Mouse (Mus musculus): ENCODE measurements around the gene Cep131. TPM values are rescaled to one million over a fixed set of nuclear protein-coding genes. Genes with fewer than 3 reads are reported as not detected.

Cep131 gene
- polyA plus RNA-seq, 1 experiment from 2014 or later, result 15.5 TPM

GRCm38 (mm10) chr11:120063326-120063725, 23.3 kb downstream of the Cep131 start:
- H3K27me3 ChIP-seq (ENCODE audit: insufficient read depth, low read length), result no peaks in the 10 kb centered on the region
- 84% methylated on average over 5 of the region's 5 CpGs for WGBS
- no peak overlapping the region for H3K9ac ChIP-seq (ENCODE audit: low read depth, low read length)
- ATAC-seq (replicated peaks; ENCODE audit: low FRiP score, low read depth) (no peak), DNase-seq (ENCODE audit: low spot score) (no peak)
- no peaks in the 10 kb centered on the region for H3K4me1 ChIP-seq (replicated peaks; ENCODE audit: insufficient read depth, low read length)
- no peak overlapping the region for H3K27ac ChIP-seq
- no peak for TF ChIP-seq CTCF (IDR thresholded peaks at IDR 0.05; ENCODE audit: low read depth)
- H3K9me3 ChIP-seq (replicated peaks; ENCODE audit: low read length), result no peaks in the 10 kb centered on the region
- 0 out of 2 replicates have a peak, but pooled peaks cover 14% of the 10 kb centered on the region for H3K36me3 ChIP-seq (ENCODE audit: insufficient read depth, low read length)
- no peak overlapping the region for H3K4me3 ChIP-seq (replicated peaks; ENCODE audit: low read depth, low read length)
- no peak overlapping the region for H3K4me2 ChIP-seq (ENCODE audit: low read length)

GRCm38 (mm10) chr11:120060634-120061033, 26.0 kb downstream of the Cep131 start:
- H3K4me2 ChIP-seq (ENCODE audit: low read length), result no peak overlapping the region
- no peak overlapping the region for H3K9ac ChIP-seq (ENCODE audit: low read depth, low read length)
- whole genome bisulfite sequencing, result 59% methylated on average over 8 of the region's 8 CpGs
- ATAC-seq (replicated peaks; ENCODE audit: low FRiP score, low read depth) (no peak), DNase-seq (ENCODE audit: low spot score) (no peak)
- no peaks in the 10 kb centered on the region for H3K27me3 ChIP-seq (ENCODE audit: insufficient read depth, low read length)
- no peaks in the 10 kb centered on the region for H3K36me3 ChIP-seq (ENCODE audit: insufficient read depth, low read length)
- H3K9me3 ChIP-seq (replicated peaks; ENCODE audit: low read length), result no peaks in the 10 kb centered on the region
- no peak overlapping the region for H3K27ac ChIP-seq
- no peaks in the 10 kb centered on the region for H3K4me1 ChIP-seq (replicated peaks; ENCODE audit: insufficient read depth, low read length)
- TF ChIP-seq CTCF (IDR thresholded peaks at IDR 0.05; ENCODE audit: low read depth), result no peak
- H3K4me3 ChIP-seq (replicated peaks; ENCODE audit: low read depth, low read length), result no peak overlapping the region

- ATAC-seq (replicated peaks; ENCODE audit: low FRiP score, low read depth) (no peak), DNase-seq (ENCODE audit: low spot score) (no peak)
- H3K4me3 ChIP-seq (replicated peaks; ENCODE audit: low read depth, low read length), result no peak overlapping the region
- H3K27me3 ChIP-seq (ENCODE audit: insufficient read depth, low read length), result no peaks in the 10 kb centered on the region
- H3K9ac ChIP-seq (ENCODE audit: low read depth, low read length), result no peak overlapping the region
- WGBS, result 82% methylated on average over 12 of the region's 12 CpGs
- H3K36me3 ChIP-seq (ENCODE audit: insufficient read depth, low read length), result no peaks in the 10 kb centered on the region
- H3K4me2 ChIP-seq (ENCODE audit: low read length), result no peak overlapping the region
- no peak overlapping the region for H3K27ac ChIP-seq
- TF ChIP-seq CTCF (IDR thresholded peaks at IDR 0.05; ENCODE audit: low read depth), result no peak
- no peaks in the 10 kb centered on the region for H3K9me3 ChIP-seq (replicated peaks; ENCODE audit: low read length)
- H3K4me1 ChIP-seq (replicated peaks; ENCODE audit: insufficient read depth, low read length), result no peaks in the 10 kb centered on the region; the same call in 1 of the 2 replicates
Observed at GRCm38 (mm10) chr11:120055953-120056732, 30.5 kb downstream of the Cep131 start.

- DNase-seq (ENCODE audit: low spot score) (no peak), ATAC-seq (replicated peaks; ENCODE audit: low FRiP score, low read depth) (no peak)
- no peaks in the 10 kb centered on the region for H3K36me3 ChIP-seq (ENCODE audit: insufficient read depth, low read length)
- no peak overlapping the region for H3K4me2 ChIP-seq (ENCODE audit: low read length)
- H3K27me3 ChIP-seq (ENCODE audit: insufficient read depth, low read length), result no peaks in the 10 kb centered on the region
- no peak overlapping the region for H3K9ac ChIP-seq (ENCODE audit: low read depth, low read length)
- H3K4me1 ChIP-seq (replicated peaks; ENCODE audit: insufficient read depth, low read length), result peaks cover 1% of the 10 kb centered on the region
- 88% methylated on average over 4 of the region's 4 CpGs for WGBS
- H3K27ac ChIP-seq, result no peak overlapping the region
- H3K4me3 ChIP-seq (replicated peaks; ENCODE audit: low read depth, low read length), result no peak overlapping the region
- no peaks in the 10 kb centered on the region for H3K9me3 ChIP-seq (replicated peaks; ENCODE audit: low read length)
- TF ChIP-seq CTCF (IDR thresholded peaks at IDR 0.05; ENCODE audit: low read depth), result no peak
Observed at GRCm38 (mm10) chr11:120053846-120054245, 32.8 kb downstream of the Cep131 start.

GRCm38 (mm10) chr11:120052274-120052673, 34.4 kb downstream of the Cep131 start:
- no peak overlapping the region for H3K27ac ChIP-seq
- peaks cover 14% of the 10 kb centered on the region for H3K4me1 ChIP-seq (replicated peaks; ENCODE audit: insufficient read depth, low read length)
- peaks cover 12% of the 10 kb centered on the region; the same call in 1 of the 2 replicates for H3K27me3 ChIP-seq (ENCODE audit: insufficient read depth, low read length)
- H3K9me3 ChIP-seq (replicated peaks; ENCODE audit: low read length), result no peaks in the 10 kb centered on the region
- 56% methylated on average over 9 of the region's 9 CpGs for WGBS
- DNase-seq (ENCODE audit: low spot score) (peak; percentile 61), ATAC-seq (replicated peaks; ENCODE audit: low FRiP score, low read depth) (no peak)
- TF ChIP-seq CTCF (IDR thresholded peaks at IDR 0.05; ENCODE audit: low read depth), result no peak
- H3K9ac ChIP-seq (ENCODE audit: low read depth, low read length), result no peak overlapping the region
- no peak overlapping the region for H3K4me2 ChIP-seq (ENCODE audit: low read length)
- no peaks in the 10 kb centered on the region for H3K36me3 ChIP-seq (ENCODE audit: insufficient read depth, low read length)
- H3K4me3 ChIP-seq (replicated peaks; ENCODE audit: low read depth, low read length), result no peak overlapping the region

GRCm38 (mm10) chr11:120051124-120051811, 35.4 kb downstream of the Cep131 start:
- Histone ChIP-seq H3K9ac (ENCODE audit: low read depth, low read length) (no peak overlapping the region), H3K4me1 (replicated peaks; ENCODE audit: insufficient read depth, low read length) (peaks cover 18% of the 10 kb centered on the region), H3K4me3 (replicated peaks; ENCODE audit: low read depth, low read length) (no peak overlapping the region), H3K4me2 (ENCODE audit: low read length) (no peak overlapping the region), H3K36me3 (ENCODE audit: insufficient read depth, low read length) (no peaks in the 10 kb centered on the region), H3K9me3 (replicated peaks; ENCODE audit: low read length) (no peaks in the 10 kb centered on the region), H3K27ac (no peak overlapping the region), H3K27me3 (ENCODE audit: insufficient read depth, low read length) (peaks cover 12% of the 10 kb centered on the region; the same call in 1 of the 2 replicates)
- no peak for TF ChIP-seq CTCF (IDR thresholded peaks at IDR 0.05; ENCODE audit: low read depth)
- DNase-seq (ENCODE audit: low spot score) (no peak), ATAC-seq (replicated peaks; ENCODE audit: low FRiP score, low read depth) (no peak)
- WGBS, result 51% methylated on average over 14 of the region's 14 CpGs

Measured in kidney, postnatal 0 days (tissue).